Mouse (Mus musculus): ENCODE data around the gene Ogt. TPM values are rescaled to one million over a fixed set of nuclear protein-coding genes. Genes with fewer than 3 reads are reported as not detected.
A peak's percentile ranks its signal among the peaks of the same experiment; 100 is the strongest.

Gene Ogt
- 162 and 180 TPM in 2 replicates for polyA plus RNA-seq (2015; fragmentation: Nextera tagmentation; extraction: Ambion mirVana)

DNA sequence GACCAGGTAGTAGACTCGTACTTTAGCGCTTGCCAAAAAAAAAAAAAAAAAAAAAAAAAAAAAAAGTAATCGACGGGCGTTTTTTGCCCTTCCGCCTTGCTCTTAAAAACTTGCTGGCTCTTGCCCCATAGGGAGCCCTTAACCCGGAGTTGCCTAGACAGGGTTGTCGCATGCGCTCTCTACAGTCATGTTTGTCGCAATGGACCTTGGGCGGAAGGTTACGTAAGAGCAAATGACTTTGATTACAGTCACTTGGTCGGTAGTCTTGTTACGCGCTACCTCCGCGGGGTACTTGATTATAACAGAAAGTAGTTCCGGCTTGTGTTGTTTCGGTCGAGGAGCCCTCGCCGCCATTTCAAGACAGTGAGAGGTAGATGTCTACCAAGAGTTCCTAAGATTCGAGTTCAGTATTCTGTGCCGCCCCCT is at the start of gene Ogt:
Ogt (plus strand) TSS at position 320 of the 426 bp plus-strand sequence.
- 0 out of 2 replicates have a peak, but pooled peaks cover 4% of the 10 kb centered on the region for H3K4me1 ChIP-seq
- H3K9ac ChIP-seq: peak within 1 kb of the TSS; percentile 82
- H3K4me2 ChIP-seq (replicated peaks): peak within 1 kb of the TSS; percentile 67
- peak within 1 kb of the TSS; percentile 68 for H3K4me3 ChIP-seq
- H3K27me3 ChIP-seq: peaks cover 35% of the 10 kb centered on the region
- ATAC-seq (ENCODE audit: low FRiP score, low read depth): peak; percentile 92
- H3K36me3 ChIP-seq: peaks cover 3% of the 10 kb centered on the region; the same call in 1 of the 2 replicates
- H3K9me3 ChIP-seq: no peaks in the 10 kb centered on the region
- peak within 1 kb of the TSS; percentile 75 for H3K27ac ChIP-seq
- whole genome bisulfite sequencing: 12% methylated on average over 21 of the region's 24 CpGs

DNA sequence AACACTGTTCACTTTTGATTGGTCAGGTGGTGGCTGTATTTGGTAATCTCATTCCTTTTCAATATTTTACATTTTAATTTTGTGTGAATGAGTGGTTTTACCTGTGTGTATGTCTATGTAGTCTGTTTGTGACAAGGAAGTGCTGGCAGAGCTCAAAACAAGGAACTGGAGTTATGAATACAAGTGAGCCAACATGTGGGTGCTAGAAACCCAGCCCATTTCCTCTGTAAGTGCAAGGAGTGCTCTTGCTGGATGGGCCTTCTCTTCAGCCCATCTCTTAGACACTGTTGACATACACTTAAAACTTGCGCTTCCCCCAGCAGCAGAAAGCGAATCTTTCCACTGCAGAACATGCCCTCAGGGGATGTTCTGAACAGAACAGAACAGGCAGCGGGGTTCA is 23.7 kb upstream of the Ogt start:
- Histone ChIP-seq H3K36me3 (no peaks in the 10 kb centered on the region), H3K27me3 (peaks cover 4% of the 10 kb centered on the region; the same call in 1 of the 2 replicates), H3K9me3 (no peaks in the 10 kb centered on the region), H3K4me3 (no peak overlapping the region), H3K27ac (no peak overlapping the region), H3K9ac (no peak overlapping the region), H3K4me2 (replicated peaks) (no peak overlapping the region), H3K4me1 (no peaks in the 10 kb centered on the region)
- WGBS: 93% methylated on average over 3 of the region's 3 CpGs
- no peak for ATAC-seq (ENCODE audit: low FRiP score, low read depth)

DNA sequence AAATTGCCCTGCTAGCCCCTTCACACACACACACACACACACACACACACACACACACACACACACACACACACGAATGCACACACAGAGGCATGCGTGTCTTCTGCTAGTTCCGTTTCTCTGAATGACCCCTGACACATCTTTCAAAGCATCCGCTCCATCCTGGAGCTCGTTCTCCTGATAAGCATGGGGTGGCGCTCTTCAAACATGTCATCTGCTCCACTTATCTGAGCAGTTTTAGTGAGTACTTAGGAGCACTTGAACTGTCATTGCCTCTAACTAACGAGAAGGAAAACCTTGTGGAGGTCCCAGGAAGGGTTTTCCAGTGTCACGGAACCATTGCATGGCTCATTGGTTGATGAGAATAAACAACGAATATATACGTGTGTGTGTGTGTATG is 22.0 kb upstream of the Ogt start:
- WGBS: 74% methylated on average over 10 of the region's 10 CpGs
- no peaks in the 10 kb centered on the region for H3K36me3 ChIP-seq

DNA sequence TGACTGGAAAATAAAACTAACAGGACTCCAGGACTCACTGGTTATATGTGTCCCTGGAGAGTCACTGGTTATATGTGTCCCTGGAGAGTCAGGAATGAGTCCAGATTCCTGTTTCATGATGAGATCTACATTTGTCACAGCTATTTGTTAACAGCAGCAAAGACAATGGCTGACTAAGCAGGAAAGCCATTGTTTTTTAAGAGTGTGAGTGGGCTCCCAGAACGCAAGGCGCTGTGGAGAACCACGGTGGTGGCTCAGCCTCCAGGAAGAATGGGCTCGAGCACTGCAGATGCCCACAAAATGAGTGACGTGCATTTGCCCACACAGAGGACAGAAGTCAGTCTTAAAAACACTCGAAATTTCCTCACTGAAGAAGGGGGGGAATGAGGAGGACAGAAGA is 19.5 kb upstream of the Ogt start:
- H3K4me2 ChIP-seq (replicated peaks): no peak overlapping the region
- H3K4me3 ChIP-seq: no peak overlapping the region
- no peak for ATAC-seq (ENCODE audit: low FRiP score, low read depth)
- no peak overlapping the region for H3K9ac ChIP-seq
- no peak overlapping the region for H3K27ac ChIP-seq
- no peaks in the 10 kb centered on the region for H3K36me3 ChIP-seq
- 49% methylated on average over 6 of the region's 6 CpGs for WGBS
- H3K4me1 ChIP-seq: no peaks in the 10 kb centered on the region
- H3K27me3 ChIP-seq: no peaks in the 10 kb centered on the region
- H3K9me3 ChIP-seq: no peaks in the 10 kb centered on the region

More for the DNA sequence above, 22.0 kb upstream of the Ogt start:
- ATAC-seq (ENCODE audit: low FRiP score, low read depth): no peak
- Histone ChIP-seq H3K27ac (no peak overlapping the region), H3K27me3 (0 out of 2 replicates have a peak, but pooled peaks cover 1% of the 10 kb centered on the region), H3K4me3 (no peak overlapping the region), H3K9me3 (no peaks in the 10 kb centered on the region), H3K4me1 (no peaks in the 10 kb centered on the region), H3K9ac (no peak overlapping the region), H3K4me2 (replicated peaks) (no peak overlapping the region)

DNA sequence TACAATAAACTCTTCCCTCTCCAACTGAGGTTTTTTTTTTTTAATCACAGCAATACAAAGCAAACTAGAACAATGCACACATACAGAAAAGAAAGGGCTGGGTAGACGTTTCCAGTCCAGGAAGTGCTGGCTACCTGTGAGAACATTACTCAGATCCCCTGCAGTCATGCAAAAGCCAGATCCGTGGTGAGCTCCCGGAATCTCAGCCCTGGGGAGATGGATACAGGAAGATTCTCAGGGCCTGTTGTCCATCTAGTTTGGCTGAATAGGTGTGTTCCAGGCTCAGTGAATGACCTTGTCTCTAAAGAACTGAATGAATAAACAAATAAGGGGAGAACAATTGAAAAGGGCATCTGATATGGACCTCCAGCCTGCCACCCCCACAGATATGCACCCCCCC is 17.3 kb upstream of the Ogt start:
- H3K9me3 ChIP-seq: no peaks in the 10 kb centered on the region
- H3K36me3 ChIP-seq: no peaks in the 10 kb centered on the region
- no peak for ATAC-seq (ENCODE audit: low FRiP score, low read depth)
- 58% methylated on average over 3 of the region's 3 CpGs for WGBS
- H3K27me3 ChIP-seq: no peaks in the 10 kb centered on the region
- no peak overlapping the region for H3K4me3 ChIP-seq
- no peak overlapping the region for H3K27ac ChIP-seq
- H3K4me1 ChIP-seq: no peaks in the 10 kb centered on the region
- H3K9ac ChIP-seq: no peak overlapping the region
- H3K4me2 ChIP-seq (replicated peaks): no peak overlapping the region

DNA sequence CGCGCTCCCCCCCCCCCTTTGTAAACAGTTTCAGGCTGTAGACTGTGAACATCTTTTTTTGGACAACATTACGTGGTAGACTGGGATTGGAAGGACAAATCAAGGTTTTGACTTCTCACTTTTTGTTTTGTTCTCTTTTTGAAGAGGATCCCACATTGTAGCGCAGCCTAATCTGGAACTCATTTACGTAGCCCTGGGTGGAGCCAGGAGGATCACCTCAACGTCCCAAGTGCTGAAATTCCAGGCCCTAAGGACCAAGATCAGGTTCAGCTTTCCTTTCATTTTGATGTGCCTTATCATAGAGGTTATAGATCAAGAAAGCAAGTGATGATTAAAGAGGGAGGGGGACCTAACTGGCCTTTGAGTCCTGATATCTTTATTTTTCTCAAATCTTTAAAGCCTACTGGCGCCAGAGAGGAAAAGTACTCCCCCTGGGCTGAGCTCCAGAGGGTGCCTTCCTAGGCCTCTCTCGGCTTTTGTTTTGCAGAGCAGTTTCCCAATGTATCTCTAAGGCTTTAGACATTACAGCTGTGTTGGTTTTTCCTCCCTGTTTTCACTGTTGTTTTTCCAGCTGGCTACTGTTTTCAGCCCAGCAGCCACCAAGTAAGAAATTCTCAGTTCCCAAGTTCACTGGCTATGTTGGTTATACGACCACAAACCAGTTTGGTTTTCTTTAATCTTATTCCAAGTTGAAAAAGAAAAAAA is 2.9 kb upstream of the Ogt start:
- H3K4me3 ChIP-seq: no peak overlapping the region
- no peak overlapping the region for H3K4me2 ChIP-seq (replicated peaks)
- H3K4me1 ChIP-seq: no peaks in the 10 kb centered on the region
- no peaks in the 10 kb centered on the region for H3K36me3 ChIP-seq
- ATAC-seq (ENCODE audit: low FRiP score, low read depth): no peak
- no peaks in the 10 kb centered on the region for H3K9me3 ChIP-seq
- WGBS: 29% methylated on average over 9 of the region's 9 CpGs
- no peak overlapping the region for H3K27ac ChIP-seq
- H3K27me3 ChIP-seq: peaks cover 32% of the 10 kb centered on the region
- H3K9ac ChIP-seq: no peak overlapping the region

DNA sequence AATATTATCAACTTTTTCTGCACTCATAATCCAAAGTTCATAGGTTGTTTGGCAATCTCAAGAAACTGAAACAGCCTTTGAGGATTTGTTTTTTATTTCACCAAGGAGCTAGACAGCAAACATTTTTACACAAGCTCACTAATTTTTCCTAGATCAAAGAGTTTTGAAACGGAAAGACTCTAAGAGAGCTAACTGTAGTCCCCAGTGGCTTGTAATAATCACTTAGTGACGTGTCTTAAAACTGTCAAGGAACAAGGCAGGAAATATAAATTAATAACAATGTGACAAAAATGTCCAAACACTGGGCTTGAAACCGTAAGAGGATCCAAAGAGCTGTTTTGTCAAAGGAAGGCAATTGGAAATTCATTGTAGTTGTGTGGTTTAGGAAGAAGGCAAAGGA is 1.0 kb upstream of the Ogt start:
- 23% methylated on average over 3 of the region's 3 CpGs for WGBS
- ATAC-seq (ENCODE audit: low FRiP score, low read depth): no peak
- no peaks in the 10 kb centered on the region for H3K9me3 ChIP-seq
- H3K4me2 ChIP-seq (replicated peaks): peak overlapping the region; percentile 60
- H3K27ac ChIP-seq: no peak overlapping the region
- peaks cover under 1% of the 10 kb centered on the region; the same call in 1 of the 2 replicates for H3K36me3 ChIP-seq
- no peak overlapping the region for H3K9ac ChIP-seq
- H3K27me3 ChIP-seq: peaks cover 35% of the 10 kb centered on the region
- 0 out of 2 replicates have a peak, but pooled peaks cover 4% of the 10 kb centered on the region for H3K4me1 ChIP-seq
- H3K4me3 ChIP-seq: peak overlapping the region; percentile 68

DNA sequence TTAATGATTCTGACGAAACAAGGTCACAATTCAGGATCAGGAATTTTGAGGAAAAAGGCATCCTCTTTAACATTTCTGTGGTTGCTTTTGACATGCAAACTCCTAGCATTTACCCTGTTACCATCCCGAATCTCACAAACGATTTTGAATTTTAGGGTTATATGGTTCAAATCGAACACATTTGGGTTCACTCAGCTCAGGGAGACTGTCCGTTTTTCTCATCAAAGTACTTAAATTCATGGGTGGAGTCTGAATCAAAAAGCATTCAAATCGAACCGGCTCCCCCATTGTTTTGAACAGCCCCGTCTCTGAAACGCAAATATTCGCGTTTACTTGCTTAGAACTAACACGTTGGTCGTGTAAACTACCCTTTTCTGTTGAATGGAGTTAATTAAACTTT is 554 bp upstream of the Ogt start:
- ATAC-seq (ENCODE audit: low FRiP score, low read depth): no peak
- Histone ChIP-seq H3K36me3 (peaks cover 3% of the 10 kb centered on the region; the same call in 1 of the 2 replicates), H3K4me3 (peak overlapping the region; percentile 68), H3K4me2 (replicated peaks) (peak overlapping the region; percentile 60), H3K27ac (no peak overlapping the region), H3K27me3 (peaks cover 35% of the 10 kb centered on the region), H3K9me3 (no peaks in the 10 kb centered on the region), H3K4me1 (0 out of 2 replicates have a peak, but pooled peaks cover 4% of the 10 kb centered on the region), H3K9ac (no peak overlapping the region)
- 18% methylated on average over 13 of the region's 13 CpGs for WGBS

DNA sequence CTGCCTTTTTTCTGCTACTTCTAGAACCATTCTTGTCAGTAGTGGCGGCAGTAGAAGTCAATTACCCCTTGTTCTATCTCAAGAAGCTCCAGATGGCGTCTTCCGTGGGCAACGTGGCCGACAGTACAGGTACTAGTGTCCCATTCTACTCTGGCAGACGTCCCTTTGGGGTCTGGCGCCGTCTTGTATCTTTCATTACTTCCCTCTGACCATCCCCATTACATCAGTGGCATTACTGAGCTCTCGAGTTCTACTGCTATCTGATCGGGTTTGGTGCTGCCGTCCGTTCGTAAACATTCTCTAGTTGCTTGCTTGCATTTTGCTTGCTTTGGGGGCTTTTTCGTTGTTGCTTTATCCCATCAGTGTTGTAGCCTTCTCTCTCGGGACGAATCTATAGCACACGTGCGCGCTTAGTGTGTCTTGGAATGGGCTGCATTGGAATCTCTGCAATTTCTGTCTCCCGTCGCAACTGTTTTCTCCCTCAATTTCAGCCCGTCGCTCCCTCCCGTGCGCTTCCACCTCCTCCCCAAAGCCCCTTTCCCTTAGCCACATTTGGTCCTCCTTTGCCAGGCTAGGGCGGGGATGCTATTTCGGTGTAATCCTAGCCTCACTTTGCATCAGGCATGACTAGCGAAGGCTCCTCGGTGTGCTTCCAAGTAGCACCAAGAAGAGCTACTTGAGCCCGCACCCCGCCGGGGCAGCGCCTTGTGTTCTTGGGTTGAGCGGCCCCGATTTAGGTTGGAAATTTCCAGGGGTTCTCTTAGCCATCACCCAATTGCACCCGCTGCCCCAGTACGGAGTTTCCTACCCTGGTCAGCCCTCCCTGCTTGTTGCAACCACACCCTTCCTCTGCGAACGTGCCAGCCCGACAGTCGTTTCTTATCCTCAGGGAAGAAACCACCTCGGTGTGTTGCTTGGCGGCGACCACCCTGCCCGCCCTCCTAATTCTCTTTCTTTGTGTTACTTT is 617 bp downstream of the Ogt start:
- peak overlapping the region; percentile 75 for H3K27ac ChIP-seq
- 0 out of 2 replicates have a peak, but pooled peaks cover 4% of the 10 kb centered on the region for H3K4me1 ChIP-seq
- peaks cover 6% of the 10 kb centered on the region; the same call in 1 of the 2 replicates for H3K36me3 ChIP-seq
- H3K4me2 ChIP-seq (replicated peaks): peak overlapping the region; percentile 67
- H3K27me3 ChIP-seq: peaks cover 35% of the 10 kb centered on the region
- H3K9ac ChIP-seq: peak overlapping the region; percentile 82
- ATAC-seq (ENCODE audit: low FRiP score, low read depth): peak; percentile 66
- H3K4me3 ChIP-seq: peak overlapping the region; percentile 68
- 12% methylated on average over 45 of the region's 45 CpGs for WGBS
- no peaks in the 10 kb centered on the region for H3K9me3 ChIP-seq

DNA sequence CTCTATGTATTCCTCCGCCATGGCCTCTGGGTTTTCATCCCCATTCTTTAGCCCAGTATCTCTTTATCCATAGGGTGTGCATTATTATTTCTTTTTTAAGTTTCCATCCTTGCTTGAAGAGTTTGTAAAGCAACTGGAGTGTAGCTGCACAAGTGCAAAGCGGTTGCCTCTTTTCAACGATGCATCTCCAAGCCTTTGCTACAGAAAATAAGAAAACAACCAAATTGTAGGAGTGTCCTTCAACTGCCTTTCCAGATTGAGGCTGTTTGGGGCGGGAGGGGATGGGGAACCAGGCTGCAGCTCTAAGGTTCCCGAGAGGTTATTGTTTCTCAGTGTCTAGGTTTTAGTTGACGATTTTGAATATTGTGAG is 1.3 kb downstream of the Ogt start:
- peak overlapping the region; percentile 67 for H3K4me2 ChIP-seq (replicated peaks)
- peak overlapping the region; percentile 68 for H3K4me3 ChIP-seq
- H3K9me3 ChIP-seq: no peaks in the 10 kb centered on the region
- H3K27me3 ChIP-seq: peaks cover 35% of the 10 kb centered on the region
- ATAC-seq (ENCODE audit: low FRiP score, low read depth): no peak
- H3K27ac ChIP-seq: peak overlapping the region; percentile 75
- WGBS: 13% methylated on average over 6 of the region's 6 CpGs
- H3K36me3 ChIP-seq: peaks cover 6% of the 10 kb centered on the region; the same call in 1 of the 2 replicates
- peak overlapping the region; percentile 82 for H3K9ac ChIP-seq
- 0 out of 2 replicates have a peak, but pooled peaks cover 4% of the 10 kb centered on the region for H3K4me1 ChIP-seq

DNA sequence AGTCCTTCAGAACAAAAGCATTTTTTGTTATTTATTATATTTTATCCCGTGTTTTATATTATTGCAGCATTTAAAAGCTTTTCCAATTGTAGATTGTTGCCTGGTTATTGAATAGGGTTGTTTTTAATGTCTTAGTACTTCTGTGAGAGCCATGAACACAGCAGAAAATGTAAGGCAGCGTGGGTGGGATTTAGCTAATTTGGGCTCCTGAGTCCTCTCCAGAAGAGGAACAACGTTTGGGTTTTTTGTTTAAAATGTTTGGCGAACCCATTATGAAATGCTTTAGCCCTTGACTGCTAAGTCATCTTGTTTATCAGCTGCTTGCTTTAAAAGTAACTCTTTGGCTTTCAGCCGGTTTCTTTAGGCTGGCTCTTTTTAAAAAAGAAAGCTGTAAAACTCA is 2.2 kb downstream of the Ogt start:
- 19% methylated on average over 5 of the region's 5 CpGs for WGBS
- peak overlapping the region; percentile 82 for H3K9ac ChIP-seq

DNA sequence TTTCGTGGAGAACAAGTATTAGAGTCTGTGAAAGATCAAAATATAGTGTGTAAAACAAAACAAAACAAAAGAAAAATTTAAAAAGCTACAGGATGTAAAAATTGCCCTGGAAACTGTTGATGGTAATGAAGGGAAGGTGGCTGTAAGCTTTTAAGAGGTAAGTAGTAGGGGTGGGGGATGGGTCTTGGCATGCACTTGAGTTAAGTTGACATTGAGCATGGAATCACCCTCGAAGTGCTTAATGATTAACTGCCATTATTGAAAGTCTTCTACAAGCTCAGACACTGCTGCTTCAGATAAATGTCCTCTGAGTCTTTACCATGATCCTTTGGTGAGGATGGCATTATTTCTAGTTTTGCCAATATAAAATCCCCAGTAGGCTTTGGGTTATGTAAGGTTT is 5.4 kb downstream of the Ogt start:
- Histone ChIP-seq H3K4me2 (replicated peaks) (no peak overlapping the region), H3K27me3 (peaks cover 14% of the 10 kb centered on the region; the same call in 1 of the 2 replicates), H3K4me3 (no peak overlapping the region), H3K4me1 (0 out of 2 replicates have a peak, but pooled peaks cover 4% of the 10 kb centered on the region), H3K27ac (no peak overlapping the region), H3K9me3 (no peaks in the 10 kb centered on the region), H3K36me3 (peaks cover 6% of the 10 kb centered on the region; the same call in 1 of the 2 replicates), H3K9ac (no peak overlapping the region)
- 77% methylated on average over 2 of the region's 2 CpGs for WGBS
- no peak for ATAC-seq (ENCODE audit: low FRiP score, low read depth)

More for the DNA sequence above, 2.2 kb downstream of the Ogt start:
- Histone ChIP-seq H3K4me3 (peak overlapping the region; percentile 68), H3K9me3 (no peaks in the 10 kb centered on the region), H3K4me1 (0 out of 2 replicates have a peak, but pooled peaks cover 4% of the 10 kb centered on the region), H3K36me3 (peaks cover 6% of the 10 kb centered on the region; the same call in 1 of the 2 replicates), H3K27me3 (peaks cover 31% of the 10 kb centered on the region), H3K4me2 (replicated peaks) (peak overlapping the region; percentile 67), H3K27ac (no peak overlapping the region)
- ATAC-seq (ENCODE audit: low FRiP score, low read depth): no peak
